Mouse (Mus musculus) kidney, embryonic 16.5 days (tissue): ENCODE measurements around the gene Klk1b11. TPM values are rescaled to one million over a fixed set of nuclear protein-coding genes. Genes with fewer than 3 reads are reported as not detected.
"Not testable (repeated sequence)": the region's sequence is repeated elsewhere in the genome, so short reads cannot be mapped to it uniquely, and the experiment has no call there.

Source experiments
- ATAC-seq: fragments of 200-750 bp; cut with Nextera tagmentation; 2 replicates; pipeline ENCODE4 v1.8.0; 2017; ENCODE audit warnings: moderate TSS enrichment; ENCODE audit not compliant: low FRiP score, low TSS enrichment
- H3K27ac ChIP-seq: fragments of 300-500 bp; sonication (generic); 2 replicates; pipeline ENCODE4 v1.5.1; 2014; ENCODE audit warnings: low read length
- H3K27me3 ChIP-seq: fragments of 300-500 bp; sonication (generic); 2 replicates; pipeline ENCODE4 v1.6.1; 2014; ENCODE audit warnings: low read length, control low read depth, mixed read lengths; ENCODE audit not compliant: insufficient read depth
- H3K36me3 ChIP-seq: fragments of 300-500 bp; sonication (generic); 2 replicates; pipeline ENCODE4 v1.6.1; 2014; ENCODE audit warnings: low read length, control low read depth, mixed read lengths; ENCODE audit not compliant: insufficient read depth
- H3K4me1 ChIP-seq: fragments of 300-500 bp; sonication (generic); 2 replicates; pipeline ENCODE4 v1.6.1; 2014; ENCODE audit warnings: low read length, control low read depth, mixed read lengths; ENCODE audit not compliant: insufficient read depth
- H3K4me2 ChIP-seq: fragments of 300-500 bp; sonication (generic); replicated peaks from 2 replicates; pipeline ENCODE4 v1.6.1; 2014; ENCODE audit warnings: low read depth, low read length
- H3K4me3 ChIP-seq: fragments of 300-500 bp; sonication (generic); 2 replicates; pipeline ENCODE4 v1.5.1; 2014; ENCODE audit warnings: mild to moderate bottlenecking, low read length
- H3K9ac ChIP-seq: fragments of 300-500 bp; sonication (generic); replicated peaks from 2 replicates; pipeline ENCODE4 v1.6.1; 2014; ENCODE audit warnings: low read length
- H3K9me3 ChIP-seq: fragments of 300-500 bp; sonication (generic); 2 replicates; pipeline ENCODE4 v1.6.1; 2016; ENCODE audit warnings: low read length, control low read depth
- whole genome bisulfite sequencing: fragments of 180-500 bp; shearing (Covaris S2); extraction: QIAGEN DNeasy Blood & Tissue Kit; methylation state at CpG from one replicate; pipeline ENCODE4 v1.1.7; 2014; 5-methylcytosine and 5-hydroxymethylcytosine counted together
- polyA plus RNA-seq: library from polyadenylated mRNA; unstranded; fragments of >200 nt; fragmentation: Nextera tagmentation; extraction: Ambion mirVana; gene quantifications from 2 replicates; pipeline ENCODE4 v1.2.1, GENCODE M21; 2015

Klk1b11 gene
- polyA plus RNA-seq: not detected in 2 replicates

DNA sequence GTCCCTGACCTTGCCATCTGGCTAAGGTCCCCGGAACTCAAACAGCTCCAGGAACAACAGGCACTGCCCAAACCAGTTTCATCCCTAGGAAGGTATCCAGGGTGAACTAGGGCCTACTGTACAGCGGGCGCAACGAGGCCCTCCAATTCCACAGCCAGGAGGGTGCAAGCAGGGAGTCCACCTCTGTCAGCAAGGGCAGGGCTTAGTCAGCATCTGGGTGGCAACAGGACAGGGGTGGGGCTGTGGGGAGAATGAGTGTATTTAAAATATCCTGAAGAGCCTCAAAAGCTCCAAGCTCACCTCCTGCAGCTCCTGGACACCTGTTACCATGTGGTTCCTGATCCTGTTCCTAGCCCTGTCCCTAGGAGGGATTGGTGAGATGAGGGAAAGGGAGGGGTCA, at the start of gene Klk1b11:
Gene Klk1b11 (plus strand): TSS at position 301 of the 400 bp plus-strand sequence.
- not testable (repeated sequence) for H3K4me2 ChIP-seq, H3K4me3 ChIP-seq, ATAC-seq, H3K27me3 ChIP-seq, H3K27ac ChIP-seq, H3K4me1 ChIP-seq, H3K9ac ChIP-seq, H3K36me3 ChIP-seq, H3K9me3 ChIP-seq
- WGBS: 80% methylated on average over 4 of the region's 4 CpGs

DNA sequence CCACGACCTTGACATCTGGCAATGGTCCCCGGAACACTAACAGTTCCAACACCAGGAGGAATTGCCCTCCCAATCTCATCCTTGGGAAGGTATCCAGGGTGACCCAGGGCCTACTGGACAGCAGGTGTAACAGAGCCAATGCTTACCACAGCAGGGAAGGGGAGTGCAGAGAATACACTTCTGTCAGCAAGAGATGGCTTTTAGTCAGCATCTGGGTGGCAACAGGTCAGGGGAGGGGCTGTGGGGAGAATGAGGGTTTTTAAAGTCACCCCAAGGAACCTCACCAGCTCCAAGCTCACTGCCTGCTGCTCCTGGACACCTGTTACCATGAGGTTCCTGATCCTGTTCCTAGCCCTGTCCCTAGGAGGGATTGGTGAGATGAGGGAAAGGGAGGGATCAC, 45.3 kb upstream of the Klk1b11 start, which contains the start of gene Klk1b8:
Gene Klk1b8 (plus strand): TSS at position 301 of the 400 bp plus-strand sequence.
- Histone ChIP-seq H3K4me3 (no peak within 1 kb of the TSS), H3K27me3 (no peaks in the 10 kb centered on the region), H3K27ac (no peak within 1 kb of the TSS), H3K4me1 (0 out of 2 replicates have a peak, but pooled peaks cover 3% of the 10 kb centered on the region), H3K36me3 (no peaks in the 10 kb centered on the region), H3K4me2 (no peak within 1 kb of the TSS), H3K9ac (no peak within 1 kb of the TSS), H3K9me3 (no peaks in the 10 kb centered on the region)
- WGBS: 61% methylated on average over 2 of the region's 2 CpGs
- no peak for ATAC-seq

DNA sequence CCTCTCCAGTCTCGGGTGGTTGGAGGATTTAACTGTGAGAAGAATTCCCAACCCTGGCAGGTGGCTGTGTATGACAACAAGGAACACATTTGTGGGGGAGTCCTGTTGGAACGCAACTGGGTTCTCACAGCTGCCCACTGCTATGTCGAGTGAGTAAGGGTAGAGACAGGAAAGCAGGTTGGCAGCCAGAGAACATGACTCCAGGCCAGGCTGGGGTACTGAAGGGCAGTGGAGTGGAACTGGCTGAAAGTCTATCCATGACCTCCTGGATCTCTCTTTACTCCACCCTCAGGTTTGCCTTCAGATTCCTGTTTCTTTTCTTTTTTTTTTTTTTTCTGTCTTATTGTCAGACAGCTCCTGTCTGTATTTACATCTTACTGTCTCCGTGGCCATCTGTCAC, 43.0 kb upstream of the Klk1b11 start:
- Histone ChIP-seq H3K9ac (no peak overlapping the region), H3K4me3 (no peak overlapping the region), H3K9me3 (no peaks in the 10 kb centered on the region), H3K27ac (no peak overlapping the region), H3K4me1 (0 out of 2 replicates have a peak, but pooled peaks cover 3% of the 10 kb centered on the region), H3K4me2 (no peak overlapping the region), H3K36me3 (no peaks in the 10 kb centered on the region), H3K27me3 (no peaks in the 10 kb centered on the region)
- ATAC-seq: peak; percentile 87
- 33% methylated on average over 4 of the region's 4 CpGs for WGBS

DNA sequence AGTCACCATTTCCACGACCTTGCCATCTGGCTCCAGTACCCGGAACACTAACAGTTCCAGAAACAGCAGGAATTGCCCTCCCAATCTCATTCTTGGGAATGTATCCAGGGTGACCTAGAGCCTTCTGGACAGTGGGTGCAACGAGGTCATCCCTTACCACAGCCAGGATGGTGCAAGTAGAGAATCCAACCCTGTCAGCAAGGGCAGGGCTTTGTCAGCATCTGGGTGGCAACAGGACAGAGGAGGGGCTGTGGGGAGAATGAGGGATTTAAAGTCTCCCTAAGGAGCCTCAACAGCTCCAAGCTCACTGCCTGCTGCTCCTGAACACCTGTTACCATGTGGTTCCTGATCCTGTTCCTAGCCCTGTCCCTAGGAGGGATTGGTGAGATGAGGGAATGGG, 29.2 kb upstream of the Klk1b11 start, which contains the start of gene Klk1b1:
Gene Klk1b1 (plus strand): TSS at position 301 of the 400 bp plus-strand sequence.
- H3K9me3 ChIP-seq: no peaks in the 10 kb centered on the region
- H3K9ac ChIP-seq: no peak within 1 kb of the TSS
- H3K4me2 ChIP-seq: no peak within 1 kb of the TSS
- no peaks in the 10 kb centered on the region for H3K27me3 ChIP-seq
- H3K27ac ChIP-seq: no peak within 1 kb of the TSS
- no peaks in the 10 kb centered on the region for H3K4me1 ChIP-seq
- H3K36me3 ChIP-seq: no peaks in the 10 kb centered on the region
- no peak within 1 kb of the TSS for H3K4me3 ChIP-seq
- ATAC-seq: no peak
- WGBS: 65% methylated on average over 3 of the region's 3 CpGs

DNA sequence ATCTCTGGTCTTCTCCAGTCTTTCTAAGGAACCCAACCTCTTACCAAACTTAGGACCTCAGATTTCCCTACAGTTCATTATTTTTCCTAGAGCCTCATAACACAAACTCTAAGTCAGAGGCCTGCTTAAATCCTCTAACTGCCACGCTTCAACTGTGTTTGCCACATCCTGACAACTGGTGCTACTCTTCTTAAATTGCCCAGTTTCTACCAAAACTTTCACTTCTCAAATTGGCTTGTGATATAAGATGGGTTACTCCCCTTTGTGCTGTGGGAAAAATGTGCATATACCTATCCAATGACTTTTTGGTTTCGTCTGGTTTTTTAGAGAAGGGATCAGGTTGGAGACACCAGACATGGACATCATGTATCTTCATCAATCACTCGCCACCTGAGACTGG, 28.6 kb upstream of the Klk1b11 start:
- Histone ChIP-seq H3K4me1 (no peaks in the 10 kb centered on the region), H3K36me3 (no peaks in the 10 kb centered on the region), H3K4me2 (no peak overlapping the region), H3K27me3 (no peaks in the 10 kb centered on the region), H3K9ac (no peak overlapping the region), H3K9me3 (no peaks in the 10 kb centered on the region), H3K4me3 (no peak overlapping the region), H3K27ac (no peak overlapping the region)
- WGBS: 82% methylated on average over 3 of the region's 3 CpGs
- no peak for ATAC-seq

DNA sequence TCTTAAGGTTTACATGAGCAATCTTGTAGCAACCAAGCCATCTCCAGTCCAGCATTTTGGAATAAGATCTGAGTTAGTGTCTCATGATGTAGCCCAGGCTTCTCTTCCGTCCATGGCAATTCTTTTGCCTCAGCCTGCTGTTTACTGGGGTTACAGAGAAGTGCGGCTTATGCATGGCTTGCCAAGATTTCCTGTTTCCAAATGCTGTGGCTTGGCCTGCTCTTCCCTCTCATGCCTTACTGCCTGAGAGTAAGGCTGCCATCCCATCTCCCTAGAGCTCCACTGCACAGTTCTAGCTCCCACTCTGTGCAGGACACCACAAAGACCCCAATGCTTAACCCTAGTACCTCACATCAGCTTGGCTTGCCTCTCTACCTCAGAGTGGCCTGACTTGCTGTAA, 28.1 kb upstream of the Klk1b11 start:
- Histone ChIP-seq H3K36me3 (no peaks in the 10 kb centered on the region), H3K4me3 (no peak overlapping the region), H3K27ac (no peak overlapping the region), H3K4me1 (no peaks in the 10 kb centered on the region), H3K27me3 (no peaks in the 10 kb centered on the region), H3K4me2 (no peak overlapping the region), H3K9ac (no peak overlapping the region), H3K9me3 (no peaks in the 10 kb centered on the region)
- ATAC-seq: no peak
- WGBS: 83% methylated on average over 2 of the region's 2 CpGs

DNA sequence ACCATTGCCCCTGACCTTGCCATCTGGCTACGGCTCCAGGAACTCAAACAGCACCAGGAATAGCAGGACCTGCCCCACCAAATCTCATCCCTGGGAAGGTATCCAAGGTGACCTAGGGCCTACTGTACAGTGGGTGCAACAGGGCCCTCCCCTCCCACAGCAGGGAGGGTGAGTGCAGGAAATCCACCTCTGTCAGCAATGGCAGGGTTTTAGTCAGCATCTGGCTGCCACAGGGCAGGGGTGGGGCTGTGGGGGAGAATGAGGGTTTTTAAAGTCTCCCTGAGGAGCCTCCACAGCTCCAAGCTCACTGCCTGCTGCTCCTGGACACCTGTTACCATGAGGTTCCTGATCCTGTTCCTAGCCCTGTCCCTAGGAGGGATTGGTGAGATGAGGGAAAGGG, 19.9 kb upstream of the Klk1b11 start, which contains the start of gene Klk1b9:
Gene Klk1b9 (plus strand): TSS at position 301 of the 400 bp plus-strand sequence.
- ATAC-seq, H3K27ac ChIP-seq, H3K4me2 ChIP-seq, H3K27me3 ChIP-seq, H3K9ac ChIP-seq, H3K9me3 ChIP-seq, H3K36me3 ChIP-seq, H3K4me3 ChIP-seq, H3K4me1 ChIP-seq: not testable (repeated sequence)
- 58% methylated on average over 1 of the region's 1 CpGs for WGBS

DNA sequence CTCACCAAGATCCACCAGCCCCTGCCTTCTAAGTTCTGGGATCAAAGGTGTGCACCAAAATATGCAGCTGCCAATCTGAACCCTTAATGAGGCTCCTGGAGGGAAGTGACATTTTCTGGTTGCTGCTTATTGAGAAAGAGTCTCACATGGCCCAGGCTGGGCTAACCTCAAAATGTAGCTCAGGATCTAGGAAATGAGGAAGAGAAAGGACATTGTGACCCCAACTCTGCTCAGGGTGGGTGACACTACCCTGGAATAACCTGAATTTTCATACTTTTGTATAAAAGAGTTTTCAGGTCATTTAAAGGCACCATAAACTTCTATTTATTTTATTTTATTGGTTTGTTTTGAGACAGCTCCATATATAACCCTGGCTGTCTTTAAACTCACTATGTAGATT, 10.0 kb upstream of the Klk1b11 start:
- H3K9ac ChIP-seq: no peak overlapping the region
- H3K4me3 ChIP-seq: no peak overlapping the region
- H3K4me2 ChIP-seq: no peak overlapping the region
- ATAC-seq: no peak
- no peaks in the 10 kb centered on the region for H3K4me1 ChIP-seq
- H3K36me3 ChIP-seq: no peaks in the 10 kb centered on the region
- H3K9me3 ChIP-seq: no peaks in the 10 kb centered on the region
- no peak overlapping the region for H3K27ac ChIP-seq
- H3K27me3 ChIP-seq: no peaks in the 10 kb centered on the region

DNA sequence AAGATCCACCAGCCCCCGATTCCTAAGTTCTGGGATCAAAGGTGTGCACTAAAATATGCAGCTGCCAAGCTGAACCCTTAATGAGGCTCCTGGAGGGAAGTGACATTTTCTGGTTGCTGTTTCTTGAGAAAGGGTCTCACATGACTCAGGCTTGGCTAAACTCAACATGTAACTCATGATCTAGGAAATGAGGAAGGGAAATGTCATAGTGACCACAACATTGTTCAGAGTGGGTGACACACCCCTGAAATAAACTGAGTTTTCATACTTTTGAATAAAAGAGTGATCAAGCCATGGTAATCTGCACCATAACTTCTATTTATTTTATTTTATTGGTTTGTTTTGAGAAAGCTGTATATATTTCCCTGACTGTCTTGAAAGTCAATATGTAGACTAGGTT, 856 bp upstream of the Klk1b11 start:
- not testable (repeated sequence) for ATAC-seq, H3K9ac ChIP-seq, H3K4me3 ChIP-seq, H3K4me2 ChIP-seq, H3K27ac ChIP-seq, H3K4me1 ChIP-seq, H3K9me3 ChIP-seq, H3K36me3 ChIP-seq, H3K27me3 ChIP-seq
- WGBS: 60% methylated on average over 1 of the region's 1 CpGs

DNA sequence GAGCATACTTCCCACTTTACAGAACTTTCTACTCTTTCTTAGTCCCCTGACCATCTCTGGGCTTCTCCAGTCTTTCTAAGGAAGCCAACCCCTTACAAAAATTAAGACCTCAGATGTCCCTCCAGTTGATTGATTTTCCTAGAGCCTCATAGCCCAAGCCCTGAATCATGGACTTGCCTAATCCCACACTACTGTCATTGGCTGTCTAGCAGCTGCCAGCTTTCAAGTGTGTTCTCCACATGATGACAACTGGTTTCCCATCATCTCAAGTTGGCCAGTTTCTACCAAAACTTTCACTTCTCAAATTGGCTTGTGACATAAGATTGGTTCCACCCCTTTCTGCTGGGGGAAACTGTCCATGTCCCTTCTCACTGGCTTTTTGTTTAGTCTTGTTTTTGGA, 9.2 kb downstream of the Klk1b11 start:
- Histone ChIP-seq H3K27ac (no peak overlapping the region), H3K4me2 (no peak overlapping the region), H3K27me3 (no peaks in the 10 kb centered on the region), H3K4me1 (no peaks in the 10 kb centered on the region), H3K36me3 (no peaks in the 10 kb centered on the region), H3K9me3 (no peaks in the 10 kb centered on the region), H3K4me3 (no peak overlapping the region), H3K9ac (no peak overlapping the region)
- ATAC-seq: no peak
